Mouse (Mus musculus): ENCODE data around the gene Hsph1. TPM values are rescaled to one million over a fixed set of nuclear protein-coding genes. Genes with fewer than 3 reads are reported as not detected.

The Hsph1 gene
- polyA plus RNA-seq, 1 experiment from 2014 or later: 56.0 TPM

GRCm38 (mm10) chr5:149612165-149612518 lies 24.0 kb downstream of the Hsph1 start:
- Histone ChIP-seq H3K27me3 (replicated peaks; ENCODE audit: control insufficient read depth, insufficient read depth, low read length) (no peaks in the 10 kb centered on the region), H3K4me3 (ENCODE audit: low read depth, low read length) (no peak overlapping the region), H3K9ac (ENCODE audit: low read length) (no peak overlapping the region), H3K36me3 (ENCODE audit: control insufficient read depth, insufficient read depth, low read length) (peaks cover 19% of the 10 kb centered on the region), H3K27ac (ENCODE audit: low read depth) (no peak overlapping the region), H3K4me1 (replicated peaks; ENCODE audit: control insufficient read depth, insufficient read depth, low read length) (peaks cover 13% of the 10 kb centered on the region; the same call in 1 of the 2 replicates), H3K4me2 (ENCODE audit: low read length) (no peak overlapping the region), H3K9me3 (ENCODE audit: control insufficient read depth, low read length) (no peaks in the 10 kb centered on the region)
- no peak for DNase-seq (ENCODE audit: low spot score)
- ATAC-seq (replicated peaks; ENCODE audit: low FRiP score, low TSS enrichment, low read depth): no peak
- WGBS: 81% methylated on average over 3 of the region's 3 CpGs

- Histone ChIP-seq H3K27ac (ENCODE audit: low read depth) (no peak overlapping the region), H3K4me1 (replicated peaks; ENCODE audit: control insufficient read depth, insufficient read depth, low read length) (peaks cover 13% of the 10 kb centered on the region; the same call in 1 of the 2 replicates), H3K9ac (ENCODE audit: low read length) (no peak overlapping the region), H3K9me3 (ENCODE audit: control insufficient read depth, low read length) (no peaks in the 10 kb centered on the region), H3K4me2 (ENCODE audit: low read length) (no peak overlapping the region), H3K36me3 (ENCODE audit: control insufficient read depth, insufficient read depth, low read length) (peaks cover 14% of the 10 kb centered on the region), H3K27me3 (replicated peaks; ENCODE audit: control insufficient read depth, insufficient read depth, low read length) (no peaks in the 10 kb centered on the region), H3K4me3 (ENCODE audit: low read depth, low read length) (no peak overlapping the region)
- ATAC-seq (replicated peaks; ENCODE audit: low FRiP score, low TSS enrichment, low read depth) (no peak), DNase-seq (ENCODE audit: low spot score) (no peak)
- WGBS: 43% methylated on average over 16 of the region's 16 CpGs
Observed at GRCm38 (mm10) chr5:149611476-149612164, 24.6 kb downstream of the Hsph1 start.

GRCm38 (mm10) chr5:149607083-149607720 lies 29.0 kb downstream of the Hsph1 start:
- Histone ChIP-seq H3K9me3 (ENCODE audit: control insufficient read depth, low read length) (no peaks in the 10 kb centered on the region), H3K4me3 (ENCODE audit: low read depth, low read length) (no peak overlapping the region), H3K4me2 (ENCODE audit: low read length) (no peak overlapping the region), H3K9ac (ENCODE audit: low read length) (no peak overlapping the region), H3K27ac (ENCODE audit: low read depth) (no peak overlapping the region), H3K4me1 (replicated peaks; ENCODE audit: control insufficient read depth, insufficient read depth, low read length) (peaks cover 7% of the 10 kb centered on the region; the same call in 1 of the 2 replicates), H3K27me3 (replicated peaks; ENCODE audit: control insufficient read depth, insufficient read depth, low read length) (no peaks in the 10 kb centered on the region), H3K36me3 (ENCODE audit: control insufficient read depth, insufficient read depth, low read length) (no peaks in the 10 kb centered on the region)
- ATAC-seq (replicated peaks; ENCODE audit: low FRiP score, low TSS enrichment, low read depth) (no peak), DNase-seq (ENCODE audit: low spot score) (no peak)
- WGBS: 80% methylated on average over 8 of the region's 8 CpGs

- no peaks in the 10 kb centered on the region for H3K36me3 ChIP-seq (ENCODE audit: control insufficient read depth, insufficient read depth, low read length)
- 68% methylated on average over 3 of the region's 3 CpGs for WGBS
- no peaks in the 10 kb centered on the region for H3K4me1 ChIP-seq (replicated peaks; ENCODE audit: control insufficient read depth, insufficient read depth, low read length)
- DNase-seq (ENCODE audit: low spot score) (no peak), ATAC-seq (replicated peaks; ENCODE audit: low FRiP score, low TSS enrichment, low read depth) (no peak)
- H3K9ac ChIP-seq (ENCODE audit: low read length): no peak overlapping the region
- no peak overlapping the region for H3K4me3 ChIP-seq (ENCODE audit: low read depth, low read length)
- H3K27ac ChIP-seq (ENCODE audit: low read depth): no peak overlapping the region
- H3K9me3 ChIP-seq (ENCODE audit: control insufficient read depth, low read length): no peaks in the 10 kb centered on the region
- H3K27me3 ChIP-seq (replicated peaks; ENCODE audit: control insufficient read depth, insufficient read depth, low read length): no peaks in the 10 kb centered on the region
- no peak overlapping the region for H3K4me2 ChIP-seq (ENCODE audit: low read length)
Observed at GRCm38 (mm10) chr5:149603241-149603640, 32.9 kb downstream of the Hsph1 start.

- no peak overlapping the region for H3K4me3 ChIP-seq (ENCODE audit: low read depth, low read length)
- WGBS: 95% methylated on average over 3 of the region's 3 CpGs
- no peak overlapping the region for H3K9ac ChIP-seq (ENCODE audit: low read length)
- no peaks in the 10 kb centered on the region for H3K36me3 ChIP-seq (ENCODE audit: control insufficient read depth, insufficient read depth, low read length)
- no peaks in the 10 kb centered on the region for H3K9me3 ChIP-seq (ENCODE audit: control insufficient read depth, low read length)
- no peak overlapping the region for H3K27ac ChIP-seq (ENCODE audit: low read depth)
- ATAC-seq (replicated peaks; ENCODE audit: low FRiP score, low TSS enrichment, low read depth): no peak
- H3K4me2 ChIP-seq (ENCODE audit: low read length): no peak overlapping the region
- no peak for DNase-seq (ENCODE audit: low spot score)
- no peaks in the 10 kb centered on the region for H3K4me1 ChIP-seq (replicated peaks; ENCODE audit: control insufficient read depth, insufficient read depth, low read length)
- H3K27me3 ChIP-seq (replicated peaks; ENCODE audit: control insufficient read depth, insufficient read depth, low read length): no peaks in the 10 kb centered on the region
Observed at GRCm38 (mm10) chr5:149601996-149602395, 34.2 kb downstream of the Hsph1 start.

GRCm38 (mm10) chr5:149597351-149597750 lies 38.8 kb downstream of the Hsph1 start:
- no peak overlapping the region for H3K4me2 ChIP-seq (ENCODE audit: low read length)
- DNase-seq (ENCODE audit: low spot score) (no peak), ATAC-seq (replicated peaks; ENCODE audit: low FRiP score, low TSS enrichment, low read depth) (0 out of 2 replicates have a peak, but pooled peaks have one; percentile 27)
- no peaks in the 10 kb centered on the region for H3K9me3 ChIP-seq (ENCODE audit: control insufficient read depth, low read length)
- H3K27ac ChIP-seq (ENCODE audit: low read depth): no peak overlapping the region
- no peaks in the 10 kb centered on the region for H3K4me1 ChIP-seq (replicated peaks; ENCODE audit: control insufficient read depth, insufficient read depth, low read length)
- no peak overlapping the region for H3K4me3 ChIP-seq (ENCODE audit: low read depth, low read length)
- H3K36me3 ChIP-seq (ENCODE audit: control insufficient read depth, insufficient read depth, low read length): no peaks in the 10 kb centered on the region
- no peaks in the 10 kb centered on the region for H3K27me3 ChIP-seq (replicated peaks; ENCODE audit: control insufficient read depth, insufficient read depth, low read length)
- 48% methylated on average over 18 of the region's 18 CpGs for WGBS
- no peak overlapping the region for H3K9ac ChIP-seq (ENCODE audit: low read length)

GRCm38 (mm10) chr5:149594215-149594614 lies 42.0 kb downstream of the Hsph1 start:
- no peak overlapping the region for H3K9ac ChIP-seq (ENCODE audit: low read length)
- DNase-seq (ENCODE audit: low spot score): no peak
- no peak overlapping the region for H3K4me3 ChIP-seq (ENCODE audit: low read depth, low read length)
- H3K4me2 ChIP-seq (ENCODE audit: low read length): no peak overlapping the region
- no peak for ATAC-seq (replicated peaks; ENCODE audit: low FRiP score, low TSS enrichment, low read depth)
- H3K9me3 ChIP-seq (ENCODE audit: control insufficient read depth, low read length): peaks cover 3% of the 10 kb centered on the region; the same call in 1 of the 2 replicates
- no peaks in the 10 kb centered on the region for H3K4me1 ChIP-seq (replicated peaks; ENCODE audit: control insufficient read depth, insufficient read depth, low read length)
- H3K27ac ChIP-seq (ENCODE audit: low read depth): no peak overlapping the region
- no peaks in the 10 kb centered on the region for H3K36me3 ChIP-seq (ENCODE audit: control insufficient read depth, insufficient read depth, low read length)
- WGBS: 91% methylated on average over 3 of the region's 3 CpGs
- H3K27me3 ChIP-seq (replicated peaks; ENCODE audit: control insufficient read depth, insufficient read depth, low read length): no peaks in the 10 kb centered on the region

GRCm38 (mm10) chr5:149589932-149590331 lies 46.2 kb downstream of the Hsph1 start:
- H3K4me3 ChIP-seq (ENCODE audit: low read depth, low read length): no peak overlapping the region
- H3K36me3 ChIP-seq (ENCODE audit: control insufficient read depth, insufficient read depth, low read length): no peaks in the 10 kb centered on the region
- 37% methylated on average over 3 of the region's 3 CpGs for WGBS
- no peak overlapping the region for H3K9ac ChIP-seq (ENCODE audit: low read length)
- H3K27ac ChIP-seq (ENCODE audit: low read depth): no peak overlapping the region
- ATAC-seq (replicated peaks; ENCODE audit: low FRiP score, low TSS enrichment, low read depth) (no peak), DNase-seq (ENCODE audit: low spot score) (no peak)
- H3K27me3 ChIP-seq (replicated peaks; ENCODE audit: control insufficient read depth, insufficient read depth, low read length): no peaks in the 10 kb centered on the region
- H3K9me3 ChIP-seq (ENCODE audit: control insufficient read depth, low read length): peaks cover 3% of the 10 kb centered on the region; the same call in 1 of the 2 replicates
- H3K4me2 ChIP-seq (ENCODE audit: low read length): no peak overlapping the region
- no peaks in the 10 kb centered on the region for H3K4me1 ChIP-seq (replicated peaks; ENCODE audit: control insufficient read depth, insufficient read depth, low read length)

Measured in intestine, embryonic 14.5 days (tissue).